Mouse (Mus musculus): ENCODE data around the gene Actn1.

- TF ChIP-seq GATA1 (IDR thresholded peaks at IDR 0.05; ENCODE audit: low read length) (no peak), TAL1 (IDR thresholded peaks at IDR 0.05; ENCODE audit: low read length) (no peak)
These were observed 141.6 kb downstream of the Actn1 start for GRCm38 (mm10) chr12:80118588-80118987.

Data from erythroblast, embryonic 14.5 days (primary cell).